Mouse (Mus musculus) megakaryocyte, embryonic 14.5 days (primary cell): ENCODE results near the gene Med21.

Source experiments
- FLI1 ChIP-seq: IDR thresholded peaks from 2 replicates; pipeline ENCODE4 v1.6.1; 2012; ENCODE audit warnings: low read length, inconsistent platforms, mixed read lengths
- GATA1 ChIP-seq: IDR thresholded peaks from 3 replicates; pipeline ENCODE4 v1.6.1; 2012; ENCODE audit warnings: mixed read lengths, low read length, inconsistent platforms, borderline replicate concordance

GRCm38 (mm10) chr6:146661655-146662054, 19.3 kb downstream of the Med21 start:
- no peak for TF ChIP-seq GATA1
- TF ChIP-seq FLI1 = no peak
